Mouse (Mus musculus): ENCODE data around the gene Il3ra. TPM values are rescaled to one million over a fixed set of nuclear protein-coding genes. Genes with fewer than 3 reads are reported as not detected.

Il3ra gene
- total RNA-seq (2017), result 2.1 and 12.4 TPM in 2 replicates

GRCm38 (mm10) chr14:14345948-14346812 lies at the start of gene Il3ra:
Il3ra (plus strand) TSS chr14:14346275.
- ATAC-seq (ENCODE audit: extremely low read depth, insufficient number of reproducible peaks, low FRiP score, poor library complexity, severe bottlenecking), result peak; percentile 37

GRCm38 (mm10) chr14:14308938-14309337 lies 37.1 kb upstream of the Il3ra start:
- ATAC-seq (ENCODE audit: extremely low read depth, insufficient number of reproducible peaks, low FRiP score, poor library complexity, severe bottlenecking), result no peak

GRCm38 (mm10) chr14:14309416-14309815 lies 36.7 kb upstream of the Il3ra start:
- no peak for ATAC-seq (ENCODE audit: extremely low read depth, insufficient number of reproducible peaks, low FRiP score, poor library complexity, severe bottlenecking)

GRCm38 (mm10) chr14:14322528-14322927 lies 23.5 kb upstream of the Il3ra start, which contains the start of gene Olfr31:
Olfr31 (plus strand) TSS chr14:14322828.
- no peak for ATAC-seq (ENCODE audit: extremely low read depth, insufficient number of reproducible peaks, low FRiP score, poor library complexity, severe bottlenecking)

- ATAC-seq (ENCODE audit: extremely low read depth, insufficient number of reproducible peaks, low FRiP score, poor library complexity, severe bottlenecking), result peak; percentile 68
Measured at GRCm38 (mm10) chr14:14345113-14345871, 783 bp upstream of the Il3ra start.

GRCm38 (mm10) chr14:14346813-14347100 lies 682 bp downstream of the Il3ra start:
- no peak for ATAC-seq (ENCODE audit: extremely low read depth, insufficient number of reproducible peaks, low FRiP score, poor library complexity, severe bottlenecking)

- no peak for ATAC-seq (ENCODE audit: extremely low read depth, insufficient number of reproducible peaks, low FRiP score, poor library complexity, severe bottlenecking)
Measured at GRCm38 (mm10) chr14:14347151-14347835, 1.2 kb downstream of the Il3ra start.

- peak; percentile 10 for ATAC-seq (ENCODE audit: extremely low read depth, insufficient number of reproducible peaks, low FRiP score, poor library complexity, severe bottlenecking)
Measured at GRCm38 (mm10) chr14:14347836-14348621, 2.0 kb downstream of the Il3ra start.

GRCm38 (mm10) chr14:14348674-14349401 lies 2.8 kb downstream of the Il3ra start:
- ATAC-seq (ENCODE audit: extremely low read depth, insufficient number of reproducible peaks, low FRiP score, poor library complexity, severe bottlenecking), result no peak

GRCm38 (mm10) chr14:14349485-14350262 lies 3.6 kb downstream of the Il3ra start:
- no peak; the same call in 1 of the 2 replicates for ATAC-seq (ENCODE audit: extremely low read depth, insufficient number of reproducible peaks, low FRiP score, poor library complexity, severe bottlenecking)

- ATAC-seq (ENCODE audit: extremely low read depth, insufficient number of reproducible peaks, low FRiP score, poor library complexity, severe bottlenecking), result no peak
Measured at GRCm38 (mm10) chr14:14350263-14351147, 4.4 kb downstream of the Il3ra start.

- ATAC-seq (ENCODE audit: extremely low read depth, insufficient number of reproducible peaks, low FRiP score, poor library complexity, severe bottlenecking), result no peak
Measured at GRCm38 (mm10) chr14:14351148-14351455, 5.0 kb downstream of the Il3ra start.

GRCm38 (mm10) chr14:14351721-14352590 lies 5.9 kb downstream of the Il3ra start:
- ATAC-seq (ENCODE audit: extremely low read depth, insufficient number of reproducible peaks, low FRiP score, poor library complexity, severe bottlenecking), result peak; percentile 6; the same call in 1 of the 2 replicates

- ATAC-seq (ENCODE audit: extremely low read depth, insufficient number of reproducible peaks, low FRiP score, poor library complexity, severe bottlenecking), result no peak
Measured at GRCm38 (mm10) chr14:14352606-14353005, 6.5 kb downstream of the Il3ra start.

GRCm38 (mm10) chr14:14353081-14353732 lies 7.1 kb downstream of the Il3ra start:
- ATAC-seq (ENCODE audit: extremely low read depth, insufficient number of reproducible peaks, low FRiP score, poor library complexity, severe bottlenecking), result no peak

All from neutrophil, adult 5-6 weeks (primary cell).